Mouse (Mus musculus) urinary bladder, postnatal 36 days (tissue): ENCODE data around the gene Eaf2.

ENCODE experiments used
- DNase-seq, 2 experiments: peaks; one replicate each; pipeline ENCODE4 v3.0.0; 2022; ENCODE audit warnings: low spot score in 2 of 2, mixed read lengths in 1 of 2

Gene Eaf2

GRCm38 (mm10) chr16:36874583-36875275 lies at the start of gene Eaf2, which contains the start of gene Golgb1:
Gene Eaf2, minus strand, starts transcription at chr16:36875003.
Gene Golgb1, plus strand, starts transcription at chr16:36875140.
- DNase-seq: peak; percentile 86 to 94

GRCm38 (mm10) chr16:36924312-36924711 lies 49.5 kb upstream of the Eaf2 start:
- DNase-seq: no peak

GRCm38 (mm10) chr16:36921980-36922379 lies 47.2 kb upstream of the Eaf2 start:
- DNase-seq: no peak

- no peak for DNase-seq
These were observed 46.3 kb upstream of the Eaf2 start for GRCm38 (mm10) chr16:36921067-36921613.

GRCm38 (mm10) chr16:36920410-36920809 lies 45.6 kb upstream of the Eaf2 start:
- no peak for DNase-seq

GRCm38 (mm10) chr16:36918505-36918904 lies 43.7 kb upstream of the Eaf2 start:
- DNase-seq: no peak

DNA sequence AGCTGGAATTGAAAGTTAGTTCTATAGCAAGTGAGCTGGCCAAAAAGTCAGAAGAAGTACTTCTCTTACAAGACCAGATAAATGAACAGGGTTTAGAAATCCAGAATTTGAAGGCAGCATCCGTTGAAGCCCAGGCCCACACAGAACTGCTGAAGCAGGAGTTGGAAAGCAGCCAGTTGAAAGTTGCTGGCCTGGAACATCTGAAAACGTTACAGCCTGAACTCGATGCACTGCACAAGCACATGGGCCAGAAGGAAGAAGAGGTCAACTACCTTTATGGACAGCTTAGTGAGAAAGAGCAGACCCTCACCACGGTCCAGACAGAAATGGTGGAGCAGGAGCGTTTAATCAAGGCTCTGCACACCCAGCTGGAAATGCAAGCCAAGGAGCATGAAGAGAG lies 39.4 kb upstream of the Eaf2 start:
- DNase-seq: no peak

GRCm38 (mm10) chr16:36912311-36912710 lies 37.5 kb upstream of the Eaf2 start:
- DNase-seq: no peak

GRCm38 (mm10) chr16:36911909-36912308 lies 37.1 kb upstream of the Eaf2 start:
- DNase-seq: no peak

DNA sequence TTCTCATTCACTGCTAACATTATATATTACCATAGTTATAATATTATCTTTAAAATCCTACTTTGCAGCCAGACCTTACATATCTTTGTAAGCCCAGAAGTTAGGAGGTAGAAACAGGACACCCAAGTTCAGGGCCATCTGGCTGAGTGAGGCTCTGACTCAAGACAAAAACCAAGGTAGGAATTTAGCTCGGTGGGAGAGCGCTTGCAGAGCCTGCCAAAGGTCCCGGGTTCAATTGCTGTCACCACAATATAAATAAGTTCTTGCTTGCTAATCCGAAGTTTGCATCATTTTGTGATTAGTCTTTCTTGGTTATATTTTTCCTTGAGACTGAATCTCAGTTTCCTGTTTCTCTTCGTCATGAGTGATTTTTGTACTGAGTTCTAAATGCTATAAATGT lies 28.4 kb upstream of the Eaf2 start:
- DNase-seq: no peak

GRCm38 (mm10) chr16:36896712-36897111 lies 21.9 kb upstream of the Eaf2 start:
- DNase-seq: no peak

DNA sequence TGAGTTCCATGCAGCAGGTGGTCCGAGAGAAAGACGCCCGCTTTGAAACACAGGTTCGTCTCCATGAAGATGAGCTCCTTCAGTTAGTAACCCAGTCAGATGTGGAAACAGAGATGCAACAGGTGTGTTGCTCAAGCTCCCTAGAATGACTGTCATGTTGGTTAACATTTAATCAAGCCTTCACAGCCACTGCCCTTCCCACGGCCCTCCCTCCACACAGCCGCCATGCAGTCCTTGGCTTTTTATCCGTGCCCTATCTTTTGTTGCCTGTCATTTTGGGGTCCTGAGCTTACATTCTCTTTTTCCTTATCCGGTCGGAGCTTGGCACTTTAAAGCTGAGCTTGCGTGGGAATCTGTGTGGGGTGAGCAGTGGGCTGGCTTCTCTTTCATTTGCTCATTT lies 18.5 kb upstream of the Eaf2 start:
- no peak for DNase-seq

- DNase-seq: no peak
These were observed 16.6 kb upstream of the Eaf2 start for GRCm38 (mm10) chr16:36891415-36891814.

- DNase-seq: no peak
These were observed 15.8 kb upstream of the Eaf2 start for GRCm38 (mm10) chr16:36890559-36890958.

- DNase-seq: no peak
These were observed 12.7 kb upstream of the Eaf2 start for GRCm38 (mm10) chr16:36887546-36887945.

- no peak for DNase-seq
These were observed 11.1 kb upstream of the Eaf2 start for GRCm38 (mm10) chr16:36885912-36886311.

GRCm38 (mm10) chr16:36884881-36885280 lies 10.1 kb upstream of the Eaf2 start:
- no peak for DNase-seq

- DNase-seq: no peak
These were observed 8.0 kb upstream of the Eaf2 start for GRCm38 (mm10) chr16:36882737-36883343.

GRCm38 (mm10) chr16:36877316-36877715 lies 2.5 kb upstream of the Eaf2 start:
- DNase-seq: no peak

DNA sequence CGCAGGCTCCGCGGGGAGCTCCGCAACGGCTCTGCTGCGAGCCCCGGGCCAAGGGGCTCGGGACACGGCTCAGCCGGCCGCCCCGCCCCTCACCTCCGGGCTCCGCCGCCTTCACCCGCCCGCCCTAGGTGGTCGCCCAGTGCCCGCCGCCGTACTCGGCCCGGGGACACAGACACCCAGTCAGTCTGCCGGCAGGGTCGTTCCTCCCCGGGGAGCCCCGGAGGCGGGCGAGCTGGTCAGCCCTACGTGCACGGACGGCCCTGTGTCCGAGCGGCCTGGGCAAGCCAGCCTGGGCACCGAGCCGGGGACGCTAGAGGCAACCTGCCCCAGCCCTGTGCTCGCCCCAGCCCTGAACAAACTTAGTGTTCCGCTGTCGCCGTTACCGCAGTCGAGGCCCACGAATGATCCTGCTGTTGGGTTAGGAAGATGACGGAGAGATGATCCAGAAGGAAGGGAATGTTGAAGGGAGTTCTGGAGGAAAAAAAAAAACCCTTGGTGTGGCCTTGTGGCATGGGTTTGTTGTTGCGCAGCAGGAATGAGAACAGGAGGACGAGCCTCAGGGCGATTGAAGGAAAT lies 561 bp upstream of the Eaf2 start:
- DNase-seq: peak; percentile 45 to 60

DNA sequence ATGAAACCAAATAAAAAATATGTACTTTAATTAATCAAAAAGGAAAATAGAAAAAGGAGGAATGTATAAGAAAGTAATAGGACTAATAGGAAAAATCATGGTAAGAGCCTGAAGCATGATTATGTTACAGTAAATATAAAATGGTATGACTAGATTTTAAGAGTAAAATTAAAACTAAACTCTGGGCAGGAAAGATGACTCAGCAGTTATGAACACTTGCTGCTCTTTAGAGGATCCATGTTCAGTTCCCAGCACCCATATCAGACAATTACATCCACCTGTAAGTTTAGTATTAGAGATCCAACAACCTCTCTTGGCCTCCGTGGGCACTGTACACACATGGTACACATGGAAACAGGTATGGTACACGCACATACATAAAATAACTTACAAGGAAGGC lies 5.4 kb downstream of the Eaf2 start:
- DNase-seq: no peak

DNA sequence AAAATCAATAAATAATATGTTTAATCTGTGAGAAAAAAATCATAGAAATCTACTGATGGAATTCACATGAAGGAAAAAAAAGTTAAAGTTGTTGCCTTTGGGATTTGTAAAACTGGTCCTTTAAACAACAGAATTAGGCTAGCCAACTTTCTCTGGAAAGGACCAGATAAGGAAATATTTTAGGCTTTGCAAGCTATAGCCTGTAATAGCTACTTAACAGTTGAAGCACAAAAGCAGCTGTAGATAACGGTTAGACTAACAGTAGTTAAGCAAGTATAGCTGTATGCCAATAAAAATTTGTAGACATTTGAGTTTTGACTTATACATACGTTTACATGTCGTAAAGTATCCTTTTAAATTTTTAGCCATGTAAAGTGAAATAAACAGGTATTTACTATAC lies 11.2 kb downstream of the Eaf2 start:
- no peak for DNase-seq

- no peak for DNase-seq
These were observed 23.6 kb downstream of the Eaf2 start for GRCm38 (mm10) chr16:36851202-36851601.
